ENCODE assay signal across 13 mouse cellular contexts in genomic region chr11:51451281-51451680, GRCm38 (mm10).
"Had no signal": no experiment of that assay in that cellular context is flagged by ENCODE, and none has a peak within 500 bp of the region (broad histone marks: within the 10 kb centered on the region; RNA-seq: fewer than 3 reads in every experiment).

No protein-coding gene starts in this region.

- DNase-seq: gastrocnemius, postnatal 14 days; gastrocnemius, postnatal 36 days; heart, adult 11 months; heart, adult 2 months; heart, postnatal 14 days; heart, postnatal 36 days; kidney, adult 11 months; kidney, adult 2 months; kidney, adult 9 months; kidney, postnatal 14 days; kidney, postnatal 36 days; layer of hippocampus, adult 9-11 months; layer of hippocampus, postnatal 36 days had no signal
